9 mouse cellular contexts compared by ENCODE assay signal in the genomic region with DNA sequence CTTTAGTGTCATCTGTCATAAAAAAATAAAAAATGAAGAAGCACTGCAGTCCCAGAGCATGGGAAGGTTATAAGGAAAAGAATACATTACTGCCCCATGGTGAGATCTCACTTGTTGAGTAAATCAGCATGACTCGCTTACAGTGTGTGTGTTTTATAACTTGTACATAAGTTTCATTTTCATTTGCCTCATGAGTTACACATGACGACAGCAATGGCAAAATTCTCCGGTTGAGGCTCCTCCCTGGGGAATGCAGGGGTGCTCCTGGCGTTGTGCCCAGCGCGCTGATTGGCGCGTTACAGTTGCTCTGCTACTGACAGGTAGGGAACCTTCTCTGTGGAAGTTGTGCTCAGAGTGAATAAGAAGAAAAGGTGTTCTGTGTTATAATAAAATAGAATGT.
A peak's percentile ranks its signal among the peaks of the same experiment; 100 is the strongest.
DNase-seq lines count a peak whose midpoint lies in the region; ATAC-seq lines count a peak whose summit lies in the region.
"Had no signal": no experiment of that assay in that cellular context is flagged by ENCODE, and none has a peak within 500 bp of the region (broad histone marks: within the 10 kb centered on the region; RNA-seq: fewer than 3 reads in every experiment).

No protein-coding gene starts in this region.

- H3K4me3 ChIP-seq in forebrain, embryonic 15.5 days = no peak overlapping the region
- H3K4me3 ChIP-seq in hindbrain, embryonic 14.5 days (replicated peaks; ENCODE audit: low read length) = no peak overlapping the region

- H3K36me3 ChIP-seq in forebrain, embryonic 15.5 days = no peaks in the 10 kb centered on the region
- H3K36me3 ChIP-seq in hindbrain, embryonic 14.5 days (replicated peaks; ENCODE audit: control insufficient read depth, insufficient read depth) = no peaks in the 10 kb centered on the region

- peak; percentile 50 to 85 for DNase-seq in adrenal gland, adult (ENCODE audit: inconsistent age in 2 of 2, low spot score in 1 of 2)
- DNase-seq in adrenal gland, postnatal 4 days (ENCODE audit: low spot score in 2 of 2) = no peak
- peak; percentile 21 for DNase-seq in ovary, postnatal 14 days (ENCODE audit: low spot score)
- DNase-seq in ovary, adult 18-20 months (ENCODE audit: low spot score) = no peak
- DNase-seq in heart, postnatal 4 days = peak; percentile 76
- no peak for DNase-seq in hindbrain, embryonic 14.5 days (ENCODE audit: low spot score)

- peaks cover 20% of the 10 kb centered on the region for H3K4me1 ChIP-seq in forebrain, embryonic 15.5 days
- H3K4me1 ChIP-seq in hindbrain, embryonic 14.5 days (replicated peaks; ENCODE audit: control insufficient read depth, insufficient read depth, low read length) = peaks cover 15% of the 10 kb centered on the region

- WGBS in forebrain, embryonic 15.5 days = 78% methylated on average over 8 of the region's 8 CpGs
- WGBS in hindbrain, embryonic 14.5 days = 72% methylated on average over 8 of the region's 8 CpGs

- no peak overlapping the region for H3K4me2 ChIP-seq in forebrain, embryonic 15.5 days (replicated peaks)
- no peak overlapping the region for H3K4me2 ChIP-seq in hindbrain, embryonic 14.5 days (replicated peaks)

- no peak overlapping the region for H3K9ac ChIP-seq in forebrain, embryonic 15.5 days (replicated peaks)
- no peak overlapping the region for H3K9ac ChIP-seq in hindbrain, embryonic 14.5 days

- H3K27ac ChIP-seq in forebrain, embryonic 15.5 days (replicated peaks) = no peak overlapping the region
- no peak overlapping the region for H3K27ac ChIP-seq in hindbrain, embryonic 14.5 days

- peak; percentile 40; the same call in 1 of the 2 replicates for ATAC-seq in megakaryocyte, adult 5-6 weeks (ENCODE audit: poor library complexity, severe bottlenecking)
- ATAC-seq in forebrain, embryonic 15.5 days (replicated peaks) = no peak
- no peak for ATAC-seq in hindbrain, embryonic 14.5 days (ENCODE audit: low FRiP score)
- ATAC-seq: activated CD4-positive, CD25-positive, alpha-beta regulatory T cell, adult 4 months had no signal

- H3K27me3 ChIP-seq in forebrain, embryonic 15.5 days = no peaks in the 10 kb centered on the region
- no peaks in the 10 kb centered on the region for H3K27me3 ChIP-seq in hindbrain, embryonic 14.5 days (ENCODE audit: control insufficient read depth, insufficient read depth, low read length)

- no peaks in the 10 kb centered on the region for H3K9me3 ChIP-seq in forebrain, embryonic 15.5 days
- H3K9me3 ChIP-seq in hindbrain, embryonic 14.5 days (ENCODE audit: control insufficient read depth, low read length) = no peaks in the 10 kb centered on the region

Comparison
In these comparisons a context has a peak if more than half of its experiments do, and no peak if none do; other contexts are left out.
1. DNase-seq: peak in adrenal gland, adult (2 of 2), ovary, postnatal 14 days (single experiment) and heart, postnatal 4 days (single experiment); none in adrenal gland, postnatal 4 days (0 of 2), ovary, adult 18-20 months (single experiment) and hindbrain, embryonic 14.5 days (single experiment).